Mouse (Mus musculus): ENCODE measurements around the gene Ap1s1. TPM values are rescaled to one million over a fixed set of nuclear protein-coding genes. Genes with fewer than 3 reads are reported as not detected.
A peak's percentile ranks its signal among the peaks of the same experiment; 100 is the strongest.

Gene Ap1s1
- polyA plus RNA-seq (2014; fragmentation: Nextera tagmentation; extraction: Ambion mirVana), result 146 and 159 TPM in 2 replicates

- H3K4me1 ChIP-seq (ENCODE audit: control insufficient read depth, insufficient read depth, low read length), result peaks cover 9% of the 10 kb centered on the region
- H3K27ac ChIP-seq (ENCODE audit: low read length), result peak within 1 kb of the TSS; percentile 74; the same call in 1 of the 2 replicates
- ATAC-seq (ENCODE audit: insufficient number of reproducible peaks, insufficient read depth, low FRiP score, low read depth), result peak; percentile 92
- H3K4me2 ChIP-seq (replicated peaks; ENCODE audit: low read depth, low read length), result peak within 1 kb of the TSS; percentile 89
- peak within 1 kb of the TSS; percentile 63 for H3K9ac ChIP-seq (replicated peaks; ENCODE audit: low read depth, low read length)
- 1% methylated on average over 48 of the region's 48 CpGs for WGBS
- no peaks in the 10 kb centered on the region for H3K27me3 ChIP-seq (ENCODE audit: control insufficient read depth, insufficient read depth, low read length)
- peak within 1 kb of the TSS; percentile 77 for H3K4me3 ChIP-seq (ENCODE audit: low read depth, low read length)
- no peaks in the 10 kb centered on the region for H3K9me3 ChIP-seq (ENCODE audit: control insufficient read depth, low read depth, low read length)
- peaks cover 9% of the 10 kb centered on the region for H3K36me3 ChIP-seq (ENCODE audit: control insufficient read depth, insufficient read depth, low read length)
Observed at GRCm38 (mm10) chr5:137045402-137046323, at the start of gene Ap1s1. Gene Ap1s1 (minus strand): TSS chr5:137046135.

- no peak for ATAC-seq (ENCODE audit: insufficient number of reproducible peaks, insufficient read depth, low FRiP score, low read depth)
- Histone ChIP-seq H3K9me3 (ENCODE audit: control insufficient read depth, low read depth, low read length) (no peaks in the 10 kb centered on the region), H3K27ac (ENCODE audit: low read length) (no peak overlapping the region), H3K36me3 (ENCODE audit: control insufficient read depth, insufficient read depth, low read length) (no peaks in the 10 kb centered on the region), H3K4me1 (ENCODE audit: control insufficient read depth, insufficient read depth, low read length) (no peaks in the 10 kb centered on the region), H3K9ac (replicated peaks; ENCODE audit: low read depth, low read length) (no peak overlapping the region), H3K4me2 (replicated peaks; ENCODE audit: low read depth, low read length) (no peak overlapping the region), H3K4me3 (ENCODE audit: low read depth, low read length) (no peak overlapping the region), H3K27me3 (ENCODE audit: control insufficient read depth, insufficient read depth, low read length) (no peaks in the 10 kb centered on the region)
- WGBS, result 86% methylated on average over 10 of the region's 10 CpGs
Observed at GRCm38 (mm10) chr5:137095135-137095534, 49.2 kb upstream of the Ap1s1 start.

GRCm38 (mm10) chr5:137093720-137094119 is 47.8 kb upstream of the Ap1s1 start:
- no peak overlapping the region for H3K4me3 ChIP-seq (ENCODE audit: low read depth, low read length)
- H3K4me1 ChIP-seq (ENCODE audit: control insufficient read depth, insufficient read depth, low read length), result no peaks in the 10 kb centered on the region
- H3K9me3 ChIP-seq (ENCODE audit: control insufficient read depth, low read depth, low read length), result no peaks in the 10 kb centered on the region
- no peak overlapping the region for H3K9ac ChIP-seq (replicated peaks; ENCODE audit: low read depth, low read length)
- no peaks in the 10 kb centered on the region for H3K36me3 ChIP-seq (ENCODE audit: control insufficient read depth, insufficient read depth, low read length)
- no peak for ATAC-seq (ENCODE audit: insufficient number of reproducible peaks, insufficient read depth, low FRiP score, low read depth)
- no peak overlapping the region for H3K27ac ChIP-seq (ENCODE audit: low read length)
- WGBS, result 75% methylated on average over 9 of the region's 9 CpGs
- no peaks in the 10 kb centered on the region for H3K27me3 ChIP-seq (ENCODE audit: control insufficient read depth, insufficient read depth, low read length)
- H3K4me2 ChIP-seq (replicated peaks; ENCODE audit: low read depth, low read length), result no peak overlapping the region

- Histone ChIP-seq H3K4me2 (replicated peaks; ENCODE audit: low read depth, low read length) (no peak overlapping the region), H3K27me3 (ENCODE audit: control insufficient read depth, insufficient read depth, low read length) (no peaks in the 10 kb centered on the region), H3K9me3 (ENCODE audit: control insufficient read depth, low read depth, low read length) (no peaks in the 10 kb centered on the region), H3K4me1 (ENCODE audit: control insufficient read depth, insufficient read depth, low read length) (no peaks in the 10 kb centered on the region), H3K9ac (replicated peaks; ENCODE audit: low read depth, low read length) (no peak overlapping the region), H3K27ac (ENCODE audit: low read length) (0 out of 2 replicates have a peak overlapping the region, but pooled peaks have one; percentile 21), H3K36me3 (ENCODE audit: control insufficient read depth, insufficient read depth, low read length) (no peaks in the 10 kb centered on the region), H3K4me3 (ENCODE audit: low read depth, low read length) (no peak overlapping the region)
- WGBS, result 60% methylated on average over 6 of the region's 6 CpGs
- ATAC-seq (ENCODE audit: insufficient number of reproducible peaks, insufficient read depth, low FRiP score, low read depth), result no peak
Observed at GRCm38 (mm10) chr5:137091560-137091959, 45.6 kb upstream of the Ap1s1 start.

GRCm38 (mm10) chr5:137090870-137091269 is 44.9 kb upstream of the Ap1s1 start:
- H3K4me3 ChIP-seq (ENCODE audit: low read depth, low read length), result no peak overlapping the region
- H3K4me2 ChIP-seq (replicated peaks; ENCODE audit: low read depth, low read length), result no peak overlapping the region
- no peak for ATAC-seq (ENCODE audit: insufficient number of reproducible peaks, insufficient read depth, low FRiP score, low read depth)
- no peak overlapping the region for H3K27ac ChIP-seq (ENCODE audit: low read length)
- H3K4me1 ChIP-seq (ENCODE audit: control insufficient read depth, insufficient read depth, low read length), result no peaks in the 10 kb centered on the region
- H3K9ac ChIP-seq (replicated peaks; ENCODE audit: low read depth, low read length), result no peak overlapping the region
- WGBS, result 68% methylated on average over 10 of the region's 10 CpGs
- H3K9me3 ChIP-seq (ENCODE audit: control insufficient read depth, low read depth, low read length), result no peaks in the 10 kb centered on the region
- H3K36me3 ChIP-seq (ENCODE audit: control insufficient read depth, insufficient read depth, low read length), result no peaks in the 10 kb centered on the region
- H3K27me3 ChIP-seq (ENCODE audit: control insufficient read depth, insufficient read depth, low read length), result no peaks in the 10 kb centered on the region

GRCm38 (mm10) chr5:137087410-137087809 is 41.5 kb upstream of the Ap1s1 start:
- no peaks in the 10 kb centered on the region for H3K36me3 ChIP-seq (ENCODE audit: control insufficient read depth, insufficient read depth, low read length)
- no peaks in the 10 kb centered on the region for H3K4me1 ChIP-seq (ENCODE audit: control insufficient read depth, insufficient read depth, low read length)
- H3K27ac ChIP-seq (ENCODE audit: low read length), result no peak overlapping the region
- no peak for ATAC-seq (ENCODE audit: insufficient number of reproducible peaks, insufficient read depth, low FRiP score, low read depth)
- H3K27me3 ChIP-seq (ENCODE audit: control insufficient read depth, insufficient read depth, low read length), result no peaks in the 10 kb centered on the region
- H3K9me3 ChIP-seq (ENCODE audit: control insufficient read depth, low read depth, low read length), result no peaks in the 10 kb centered on the region
- no peak overlapping the region for H3K4me2 ChIP-seq (replicated peaks; ENCODE audit: low read depth, low read length)
- no peak overlapping the region for H3K9ac ChIP-seq (replicated peaks; ENCODE audit: low read depth, low read length)
- no peak overlapping the region for H3K4me3 ChIP-seq (ENCODE audit: low read depth, low read length)
- WGBS, result 89% methylated on average over 8 of the region's 8 CpGs

GRCm38 (mm10) chr5:137085731-137086130 is 39.8 kb upstream of the Ap1s1 start:
- Histone ChIP-seq H3K4me1 (ENCODE audit: control insufficient read depth, insufficient read depth, low read length) (no peaks in the 10 kb centered on the region), H3K36me3 (ENCODE audit: control insufficient read depth, insufficient read depth, low read length) (no peaks in the 10 kb centered on the region), H3K9me3 (ENCODE audit: control insufficient read depth, low read depth, low read length) (no peaks in the 10 kb centered on the region), H3K27ac (ENCODE audit: low read length) (no peak overlapping the region), H3K9ac (replicated peaks; ENCODE audit: low read depth, low read length) (no peak overlapping the region), H3K4me3 (ENCODE audit: low read depth, low read length) (no peak overlapping the region), H3K27me3 (ENCODE audit: control insufficient read depth, insufficient read depth, low read length) (no peaks in the 10 kb centered on the region), H3K4me2 (replicated peaks; ENCODE audit: low read depth, low read length) (no peak overlapping the region)
- 77% methylated on average over 3 of the region's 3 CpGs for WGBS
- no peak for ATAC-seq (ENCODE audit: insufficient number of reproducible peaks, insufficient read depth, low FRiP score, low read depth)

- no peak overlapping the region for H3K4me3 ChIP-seq (ENCODE audit: low read depth, low read length)
- no peak for ATAC-seq (ENCODE audit: insufficient number of reproducible peaks, insufficient read depth, low FRiP score, low read depth)
- no peak overlapping the region for H3K27ac ChIP-seq (ENCODE audit: low read length)
- H3K27me3 ChIP-seq (ENCODE audit: control insufficient read depth, insufficient read depth, low read length), result no peaks in the 10 kb centered on the region
- H3K4me1 ChIP-seq (ENCODE audit: control insufficient read depth, insufficient read depth, low read length), result no peaks in the 10 kb centered on the region
- H3K9ac ChIP-seq (replicated peaks; ENCODE audit: low read depth, low read length), result no peak overlapping the region
- WGBS, result 78% methylated on average over 6 of the region's 6 CpGs
- H3K36me3 ChIP-seq (ENCODE audit: control insufficient read depth, insufficient read depth, low read length), result no peaks in the 10 kb centered on the region
- H3K4me2 ChIP-seq (replicated peaks; ENCODE audit: low read depth, low read length), result no peak overlapping the region
- H3K9me3 ChIP-seq (ENCODE audit: control insufficient read depth, low read depth, low read length), result no peaks in the 10 kb centered on the region
Observed at GRCm38 (mm10) chr5:137085021-137085420, 39.1 kb upstream of the Ap1s1 start.

Data from stomach, embryonic 14.5 days (tissue).